Mouse (Mus musculus) C2C12 (cell line): Measurements from ENCODE around the gene Efcab6.

ENCODE experiments used
- CTCF ChIP-seq: IDR thresholded peaks from one replicate; pipeline ENCODE4 v1.5.1; 2011; ENCODE audit not compliant: control insufficient read depth, insufficient read depth, insufficient read length
- MAX ChIP-seq: IDR thresholded peaks from one replicate; pipeline ENCODE4 v1.6.1; 2011; ENCODE audit warnings: mild to moderate bottlenecking, control low read depth
- USF1 ChIP-seq: IDR thresholded peaks from one replicate; pipeline ENCODE4 v1.6.1; 2011; ENCODE audit warnings: low read depth, mild to moderate bottlenecking, control low read depth, moderate library complexity

DNA sequence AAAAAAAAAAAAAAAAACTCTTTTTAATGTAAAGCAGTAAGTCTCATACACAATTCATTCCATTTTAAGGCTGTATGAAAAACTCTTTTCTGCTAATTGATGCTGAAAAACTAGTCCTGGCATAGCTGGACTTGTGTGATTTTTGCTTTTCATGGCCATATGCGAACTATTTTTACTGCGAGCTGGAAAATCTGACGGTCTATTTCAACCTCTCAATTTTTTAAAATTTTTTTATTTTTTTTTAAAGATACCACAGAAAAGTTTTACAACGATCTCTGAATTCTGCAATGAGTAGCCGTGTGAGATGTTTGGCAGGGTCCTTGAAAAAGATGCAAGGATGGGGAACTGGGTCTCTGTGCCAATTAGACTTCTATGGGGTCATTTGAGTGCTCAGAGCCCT is 75.9 kb downstream of the Efcab6 start:
- no peak for TF ChIP-seq CTCF
- no peak for TF ChIP-seq MAX
- no peak for TF ChIP-seq USF1
